Mouse (Mus musculus) midbrain, embryonic 11.5 days (tissue): ENCODE data around the gene Agtrap. TPM values are rescaled to one million over a fixed set of nuclear protein-coding genes. Genes with fewer than 3 reads are reported as not detected.

Experiments used
- ATAC-seq: fragments of 200-750 bp; cut with Nextera tagmentation; 2 replicates; pipeline ENCODE4 v1.8.0; 2017; ENCODE audit warnings: moderate TSS enrichment, moderate library complexity; ENCODE audit not compliant: low FRiP score
- DNase-seq: peaks from one replicate; pipeline ENCODE4 v3.0.0; 2015; ENCODE audit warnings: low spot score; ENCODE audit errors: missing footprints
- H3K27ac ChIP-seq: fragments of 300-500 bp; sonication (generic); 2 replicates; pipeline ENCODE4 v1.5.1; 2014; ENCODE audit warnings: low read depth, low read length
- H3K27me3 ChIP-seq: fragments of 300-500 bp; sonication (generic); 2 replicates; pipeline ENCODE4 v1.6.1; 2014; ENCODE audit warnings: mild to moderate bottlenecking, low read length, moderate library complexity, mixed read lengths; ENCODE audit not compliant: control insufficient read depth, insufficient read depth
- H3K36me3 ChIP-seq: fragments of 300-500 bp; sonication (generic); 2 replicates; pipeline ENCODE4 v1.6.1; 2014; ENCODE audit warnings: mild to moderate bottlenecking, low read length, moderate library complexity, mixed read lengths; ENCODE audit not compliant: control insufficient read depth, insufficient read depth
- H3K4me1 ChIP-seq: fragments of 300-500 bp; sonication (generic); 2 replicates; pipeline ENCODE4 v1.6.1; 2014; ENCODE audit warnings: low read length; ENCODE audit not compliant: control insufficient read depth, insufficient read depth
- H3K4me2 ChIP-seq: fragments of 300-500 bp; sonication (generic); 2 replicates; pipeline ENCODE4 v1.6.1; 2014; ENCODE audit warnings: mild to moderate bottlenecking, moderate library complexity
- H3K4me3 ChIP-seq: fragments of 300-500 bp; sonication (generic); 2 replicates; pipeline ENCODE4 v1.5.1; 2014; ENCODE audit warnings: low read depth, low read length
- H3K9ac ChIP-seq: fragments of 300-500 bp; sonication (generic); 2 replicates; pipeline ENCODE4 v1.6.1; 2014; ENCODE audit warnings: low read length
- H3K9me3 ChIP-seq: fragments of 300-500 bp; sonication (generic); 2 replicates; pipeline ENCODE4 v1.6.1; 2016; ENCODE audit warnings: low read length; ENCODE audit not compliant: control insufficient read depth
- WGBS: fragments of 180-500 bp; shearing (Covaris S2); extraction: QIAGEN DNeasy Blood & Tissue Kit; methylation state at CpG from one replicate; pipeline ENCODE4 v1.1.7; 2014; 5-methylcytosine and 5-hydroxymethylcytosine counted together
- polyA plus RNA-seq: library from polyadenylated mRNA; unstranded; fragments of >200 nt; fragmentation: Nextera tagmentation; extraction: Ambion mirVana; gene quantifications from 2 replicates; pipeline ENCODE4 v1.2.1, GENCODE M21; 2014

Agtrap gene
- polyA plus RNA-seq, 1 experiment from 2014 or later: 11.7 TPM

- Histone ChIP-seq H3K4me1 (peaks cover 34% of the 10 kb centered on the region), H3K4me3 (peak overlapping the region; percentile 94), H3K27me3 (no peaks in the 10 kb centered on the region), H3K9ac (peak overlapping the region; percentile 68), H3K27ac (peak overlapping the region; percentile 36; the same call in 1 of the 2 replicates), H3K4me2 (peak overlapping the region; percentile 83), H3K36me3 (0 out of 2 replicates have a peak, but pooled peaks cover 3% of the 10 kb centered on the region), H3K9me3 (no peaks in the 10 kb centered on the region)
- ATAC-seq: no peak
- 22% methylated on average over 19 of the region's 19 CpGs for WGBS
- peak; percentile 86 for DNase-seq
Observed at GRCm38 (mm10) chr4:148039254-148040028, 48.4 kb downstream of the Agtrap start.

GRCm38 (mm10) chr4:148038600-148039253, 49.1 kb downstream of the Agtrap start, which contains the start of the genes Clcn6 and Mthfr:
Gene Clcn6 (minus strand): TSS chr4:148038821.
Gene Mthfr (plus strand): TSS chr4:148039077.
- peak; percentile 100 for DNase-seq

GRCm38 (mm10) chr4:148038079-148038599, 49.7 kb downstream of the Agtrap start:
- H3K4me2 ChIP-seq: peak overlapping the region; percentile 73
- peak overlapping the region; percentile 89 for H3K9ac ChIP-seq
- peak overlapping the region; percentile 94 for H3K4me3 ChIP-seq
- peaks cover 34% of the 10 kb centered on the region for H3K4me1 ChIP-seq
- no peaks in the 10 kb centered on the region for H3K27me3 ChIP-seq
- H3K27ac ChIP-seq: peak overlapping the region; percentile 65
- DNase-seq (peak; percentile 85), ATAC-seq (no peak)
- H3K9me3 ChIP-seq: no peaks in the 10 kb centered on the region
- WGBS: 7% methylated on average over 26 of the region's 26 CpGs
- H3K36me3 ChIP-seq: 0 out of 2 replicates have a peak, but pooled peaks cover 3% of the 10 kb centered on the region

More at GRCm38 (mm10) chr4:148038600-148039253, 49.1 kb downstream of the Agtrap start, which contains the start of the genes Clcn6 and Mthfr:
- H3K4me3 ChIP-seq: peak within 1 kb of the TSS; percentile 94
- H3K27ac ChIP-seq: peak within 1 kb of the TSS; percentile 65
- H3K4me1 ChIP-seq: peaks cover 34% of the 10 kb centered on the region
- peak within 1 kb of the TSS; percentile 83 for H3K4me2 ChIP-seq
- peak within 1 kb of the TSS; percentile 89 for H3K9ac ChIP-seq
- no peaks in the 10 kb centered on the region for H3K27me3 ChIP-seq
- under 1% methylated on average over 54 of the region's 54 CpGs for WGBS
- no peaks in the 10 kb centered on the region for H3K9me3 ChIP-seq
- H3K36me3 ChIP-seq: 0 out of 2 replicates have a peak, but pooled peaks cover 3% of the 10 kb centered on the region
- ATAC-seq: peak; percentile 96

- Histone ChIP-seq H3K9me3 (no peaks in the 10 kb centered on the region), H3K27me3 (no peaks in the 10 kb centered on the region), H3K4me2 (no peak overlapping the region), H3K9ac (no peak overlapping the region), H3K27ac (no peak overlapping the region), H3K36me3 (0 out of 2 replicates have a peak, but pooled peaks cover 3% of the 10 kb centered on the region), H3K4me3 (no peak overlapping the region), H3K4me1 (peaks cover 19% of the 10 kb centered on the region)
- 88% methylated on average over 3 of the region's 3 CpGs for WGBS
- ATAC-seq: no peak
- no peak for DNase-seq
Observed at GRCm38 (mm10) chr4:148035440-148035839, 52.4 kb downstream of the Agtrap start.

GRCm38 (mm10) chr4:148033858-148034410, 53.9 kb downstream of the Agtrap start:
- H3K4me3 ChIP-seq: no peak overlapping the region
- no peak for ATAC-seq
- peaks cover 6% of the 10 kb centered on the region for H3K4me1 ChIP-seq
- peaks cover 5% of the 10 kb centered on the region; the same call in 1 of the 2 replicates for H3K36me3 ChIP-seq
- H3K27me3 ChIP-seq: no peaks in the 10 kb centered on the region
- peak; percentile 54 for DNase-seq
- H3K9me3 ChIP-seq: no peaks in the 10 kb centered on the region
- H3K27ac ChIP-seq: no peak overlapping the region
- 58% methylated on average over 7 of the region's 7 CpGs for WGBS
- H3K9ac ChIP-seq: no peak overlapping the region
- no peak overlapping the region for H3K4me2 ChIP-seq

- Histone ChIP-seq H3K9me3 (no peaks in the 10 kb centered on the region), H3K4me3 (no peak overlapping the region), H3K27me3 (no peaks in the 10 kb centered on the region), H3K4me1 (no peaks in the 10 kb centered on the region), H3K4me2 (no peak overlapping the region), H3K27ac (no peak overlapping the region), H3K9ac (no peak overlapping the region), H3K36me3 (peaks cover 16% of the 10 kb centered on the region; the same call in 1 of the 2 replicates)
- no peak for ATAC-seq
- peak; percentile 78 for DNase-seq
- WGBS: 85% methylated on average over 5 of the region's 5 CpGs
Observed at GRCm38 (mm10) chr4:148030506-148030905, 57.3 kb downstream of the Agtrap start.

GRCm38 (mm10) chr4:148029297-148029696, 58.5 kb downstream of the Agtrap start:
- no peaks in the 10 kb centered on the region for H3K4me1 ChIP-seq

More at GRCm38 (mm10) chr4:148029297-148029696, 58.5 kb downstream of the Agtrap start:
- WGBS: 93% methylated on average over 7 of the region's 7 CpGs
- Histone ChIP-seq H3K36me3 (peaks cover 21% of the 10 kb centered on the region), H3K27me3 (no peaks in the 10 kb centered on the region), H3K4me2 (no peak overlapping the region), H3K4me3 (no peak overlapping the region), H3K9me3 (no peaks in the 10 kb centered on the region), H3K9ac (no peak overlapping the region), H3K27ac (no peak overlapping the region)
- DNase-seq: peak; percentile 60
- no peak for ATAC-seq
